Mouse (Mus musculus) stomach, embryonic 15.5 days (tissue): ENCODE measurements around the gene Myf6. TPM values are rescaled to one million over a fixed set of nuclear protein-coding genes. Genes with fewer than 3 reads are reported as not detected.

Experiments used
- ATAC-seq: fragments of 200-750 bp; cut with Nextera tagmentation; 2 replicates; pipeline ENCODE4 v1.8.0; 2017; ENCODE audit warnings: low read depth, moderate number of reproducible peaks, moderate TSS enrichment; ENCODE audit not compliant: insufficient read depth, low FRiP score
- H3K27ac ChIP-seq: fragments of 300-500 bp; sonication (generic); 2 replicates; pipeline ENCODE4 v1.5.1; 2015; ENCODE audit warnings: mild to moderate bottlenecking, inconsistent platforms
- H3K27me3 ChIP-seq: fragments of 300-500 bp; sonication (generic); replicated peaks from 2 replicates; pipeline ENCODE4 v1.6.1; 2015; ENCODE audit warnings: inconsistent platforms
- H3K36me3 ChIP-seq: fragments of 300-500 bp; sonication (generic); 2 replicates; pipeline ENCODE4 v1.6.1; 2015; ENCODE audit warnings: inconsistent platforms
- H3K4me1 ChIP-seq: fragments of 300-500 bp; sonication (generic); 2 replicates; pipeline ENCODE4 v1.6.1; 2015; ENCODE audit warnings: inconsistent platforms
- H3K4me2 ChIP-seq: fragments of 300-500 bp; sonication (generic); 2 replicates; pipeline ENCODE4 v1.6.1; 2015; ENCODE audit warnings: mild to moderate bottlenecking, inconsistent platforms
- H3K4me3 ChIP-seq: fragments of 300-500 bp; sonication (generic); replicated peaks from 2 replicates; pipeline ENCODE4 v1.5.1; 2015; ENCODE audit warnings: inconsistent platforms
- H3K9ac ChIP-seq: fragments of 300-500 bp; sonication (generic); 2 replicates; pipeline ENCODE4 v1.6.1; 2015; ENCODE audit warnings: inconsistent platforms
- H3K9me3 ChIP-seq: fragments of 300-500 bp; sonication (generic); 2 replicates; pipeline ENCODE4 v1.6.1; 2016; ENCODE audit warnings: inconsistent platforms
- WGBS: fragments of 180-500 bp; shearing (Covaris S2); methylation state at CpG from one replicate; pipeline ENCODE4 v1.1.7; 2015; 5-methylcytosine and 5-hydroxymethylcytosine counted together
- polyA plus RNA-seq: library from polyadenylated mRNA; unstranded; fragments of >200 nt; fragmentation: Nextera tagmentation; extraction: Ambion mirVana; gene quantifications from 2 replicates; pipeline ENCODE4 v1.2.1, GENCODE M21; 2015

Myf6 gene
- 0.48 TPM in 1 of 2 replicates, not detected in the other for polyA plus RNA-seq

DNA sequence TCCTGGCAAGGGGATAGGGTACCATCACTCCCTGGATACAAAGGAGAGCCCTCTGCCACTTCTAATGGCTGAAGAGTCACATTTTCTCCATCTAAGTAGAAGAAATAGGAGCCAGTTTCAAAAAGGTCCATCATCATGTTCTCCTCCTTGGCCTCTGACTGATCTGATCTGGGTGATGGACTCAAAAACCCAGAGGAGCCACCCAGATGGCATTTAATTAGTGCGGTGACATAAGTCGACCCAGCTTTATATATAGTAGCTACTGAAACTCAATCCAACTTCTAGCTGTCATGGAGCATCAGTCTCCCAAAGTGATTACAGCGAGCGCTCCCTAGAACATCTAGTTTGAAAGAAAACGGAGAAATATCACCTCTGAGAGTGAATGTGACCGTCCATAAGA lies at the start of gene Myf6:
Gene Myf6 (minus strand): TSS at position 170 of the 400 bp plus-strand sequence.
- Histone ChIP-seq H3K9ac (no peak within 1 kb of the TSS), H3K4me3 (peak within 1 kb of the TSS; percentile 25; the same call in 1 of the 2 replicates), H3K4me2 (peak within 1 kb of the TSS; percentile 56), H3K9me3 (no peaks in the 10 kb centered on the region), H3K27ac (no peak within 1 kb of the TSS), H3K36me3 (no peaks in the 10 kb centered on the region), H3K27me3 (no peaks in the 10 kb centered on the region), H3K4me1 (peaks cover 5% of the 10 kb centered on the region; the same call in 1 of the 2 replicates)
- 88% methylated on average over 6 of the region's 6 CpGs for WGBS
- no peak for ATAC-seq

DNA sequence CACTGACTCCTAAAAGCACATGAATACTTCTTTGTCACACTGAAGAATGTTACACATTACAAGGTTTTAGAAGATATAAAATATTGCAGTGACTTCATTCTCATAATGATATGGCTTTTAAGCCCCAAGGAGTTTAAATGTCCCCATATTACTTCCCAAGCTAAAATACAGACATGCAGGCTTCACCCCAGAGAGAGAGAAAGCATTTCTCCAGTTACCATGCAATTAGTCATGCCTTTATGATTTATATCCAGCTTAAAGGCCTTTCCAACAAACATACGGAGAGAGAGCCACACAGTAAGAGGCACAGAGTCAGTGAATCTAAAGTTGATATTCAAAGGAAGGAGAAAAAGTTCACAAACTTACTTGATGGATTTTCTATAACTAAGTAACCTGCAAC lies 48.5 kb upstream of the Myf6 start:
- no peaks in the 10 kb centered on the region for H3K27me3 ChIP-seq
- WGBS: 15% methylated on average over 1 of the region's 1 CpGs
- no peak overlapping the region for H3K4me3 ChIP-seq
- H3K9ac ChIP-seq: no peak overlapping the region
- no peaks in the 10 kb centered on the region for H3K4me1 ChIP-seq
- no peak overlapping the region for H3K4me2 ChIP-seq
- H3K27ac ChIP-seq: no peak overlapping the region
- no peaks in the 10 kb centered on the region for H3K36me3 ChIP-seq
- no peaks in the 10 kb centered on the region for H3K9me3 ChIP-seq
- no peak for ATAC-seq

DNA sequence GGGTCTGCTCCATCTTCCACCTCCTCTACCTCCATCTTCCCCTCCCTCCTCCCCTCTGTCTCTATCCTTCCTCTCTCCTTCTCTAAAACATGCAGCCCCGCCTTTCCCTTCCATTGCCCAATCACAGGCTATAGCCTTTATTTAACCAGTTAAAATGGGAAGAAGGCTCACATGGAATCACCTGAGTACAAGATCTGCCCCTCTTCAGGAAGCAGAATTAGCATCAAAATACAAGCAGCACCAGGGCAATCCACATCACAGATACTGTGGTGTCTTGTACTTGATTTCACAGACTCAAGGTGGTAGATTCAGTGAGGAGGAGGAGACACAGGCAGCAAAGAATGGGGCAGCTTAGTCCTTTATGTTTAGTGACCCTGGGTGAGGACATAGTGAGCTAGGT lies 34.2 kb upstream of the Myf6 start:
- Histone ChIP-seq H3K36me3 (no peaks in the 10 kb centered on the region), H3K4me2 (no peak overlapping the region), H3K4me1 (no peaks in the 10 kb centered on the region), H3K27me3 (no peaks in the 10 kb centered on the region), H3K9ac (no peak overlapping the region), H3K9me3 (no peaks in the 10 kb centered on the region), H3K27ac (no peak overlapping the region), H3K4me3 (no peak overlapping the region)
- WGBS: 84% methylated on average over 1 of the region's 1 CpGs
- ATAC-seq: no peak

DNA sequence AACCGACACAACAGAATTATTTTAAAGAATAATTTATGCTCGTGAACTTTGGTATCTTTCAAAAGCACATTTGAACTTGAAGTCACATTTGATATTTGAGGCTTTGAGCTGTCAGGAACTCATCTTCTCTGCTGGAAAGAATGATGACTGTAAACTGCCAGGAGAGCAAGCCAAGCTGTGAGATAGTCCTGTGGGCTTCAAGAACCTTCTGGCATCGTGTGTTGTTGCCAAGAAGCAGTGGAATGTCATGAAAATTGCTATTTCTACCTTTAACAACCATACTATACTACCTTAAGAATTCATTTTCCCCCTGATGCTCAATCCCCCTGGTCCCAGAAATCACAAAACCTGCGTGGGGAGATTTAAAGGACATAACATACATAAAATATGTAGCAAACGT lies 24.7 kb upstream of the Myf6 start:
- Histone ChIP-seq H3K27ac (no peak overlapping the region), H3K27me3 (no peaks in the 10 kb centered on the region), H3K4me1 (no peaks in the 10 kb centered on the region), H3K9ac (no peak overlapping the region), H3K4me3 (no peak overlapping the region), H3K9me3 (no peaks in the 10 kb centered on the region), H3K36me3 (no peaks in the 10 kb centered on the region), H3K4me2 (no peak overlapping the region)
- 61% methylated on average over 5 of the region's 5 CpGs for WGBS
- no peak for ATAC-seq

DNA sequence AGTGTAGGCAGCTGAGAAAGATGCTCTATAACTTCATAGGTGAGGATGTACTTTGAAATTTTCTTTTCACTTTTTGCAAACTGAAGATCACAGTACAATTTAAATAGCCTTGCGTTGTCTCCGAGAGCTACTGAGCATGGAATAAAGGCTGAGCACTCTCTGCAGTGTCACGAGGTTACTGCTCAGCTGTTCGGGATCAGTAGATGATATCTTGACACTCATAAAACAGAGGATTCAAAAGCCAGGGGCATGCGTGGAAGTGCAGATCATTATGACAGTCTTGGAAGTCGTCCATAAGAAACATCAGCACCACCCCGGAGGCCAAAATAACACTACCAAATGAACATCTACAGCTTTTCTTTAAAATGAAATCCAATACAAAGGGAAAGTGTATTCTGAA lies 22.1 kb upstream of the Myf6 start:
- H3K27ac ChIP-seq: no peak overlapping the region
- no peaks in the 10 kb centered on the region for H3K9me3 ChIP-seq
- H3K27me3 ChIP-seq: no peaks in the 10 kb centered on the region
- no peaks in the 10 kb centered on the region for H3K36me3 ChIP-seq
- H3K9ac ChIP-seq: no peak overlapping the region
- H3K4me3 ChIP-seq: no peak overlapping the region
- no peaks in the 10 kb centered on the region for H3K4me1 ChIP-seq
- ATAC-seq: no peak
- 61% methylated on average over 7 of the region's 7 CpGs for WGBS
- H3K4me2 ChIP-seq: no peak overlapping the region

GRCm38 (mm10) chr10:107514735-107515134 lies 20.2 kb upstream of the Myf6 start:
- no peaks in the 10 kb centered on the region for H3K9me3 ChIP-seq
- H3K36me3 ChIP-seq: no peaks in the 10 kb centered on the region
- H3K27ac ChIP-seq: no peak overlapping the region
- no peak overlapping the region for H3K4me3 ChIP-seq
- ATAC-seq: no peak
- H3K27me3 ChIP-seq: no peaks in the 10 kb centered on the region
- WGBS: 79% methylated on average over 7 of the region's 7 CpGs
- H3K4me1 ChIP-seq: no peaks in the 10 kb centered on the region
- no peak overlapping the region for H3K9ac ChIP-seq
- H3K4me2 ChIP-seq: no peak overlapping the region

DNA sequence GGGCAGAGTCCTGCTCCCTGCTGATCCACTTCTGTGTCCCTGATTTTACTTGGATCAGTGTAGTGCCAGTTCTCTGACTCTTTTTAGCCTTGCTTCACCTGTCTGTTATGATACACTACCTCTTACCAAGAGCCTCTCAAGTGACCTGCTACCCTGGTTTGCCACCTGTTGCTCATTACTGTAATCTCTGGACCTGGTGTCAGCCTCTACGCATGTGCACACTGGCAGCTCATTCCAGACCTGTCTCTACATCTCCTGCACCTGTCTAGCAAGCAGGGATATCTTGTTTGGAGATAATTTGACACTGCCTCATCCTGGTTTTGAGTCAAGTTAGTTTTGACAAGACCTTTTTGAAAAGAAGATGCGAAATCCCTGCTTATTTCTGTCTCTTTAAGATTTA lies 11.9 kb upstream of the Myf6 start:
- Histone ChIP-seq H3K4me3 (no peak overlapping the region), H3K4me1 (no peaks in the 10 kb centered on the region), H3K36me3 (no peaks in the 10 kb centered on the region), H3K4me2 (no peak overlapping the region), H3K9me3 (no peaks in the 10 kb centered on the region), H3K27me3 (no peaks in the 10 kb centered on the region), H3K9ac (no peak overlapping the region), H3K27ac (no peak overlapping the region)
- no peak for ATAC-seq
- 81% methylated on average over 2 of the region's 2 CpGs for WGBS

- Histone ChIP-seq H3K4me3 (no peak overlapping the region), H3K36me3 (no peaks in the 10 kb centered on the region), H3K27ac (no peak overlapping the region), H3K4me2 (no peak overlapping the region), H3K9me3 (no peaks in the 10 kb centered on the region), H3K27me3 (no peaks in the 10 kb centered on the region), H3K4me1 (no peaks in the 10 kb centered on the region), H3K9ac (no peak overlapping the region)
- no peak for ATAC-seq
- 54% methylated on average over 4 of the region's 4 CpGs for WGBS
Observed at GRCm38 (mm10) chr10:107503430-107503829, 8.9 kb upstream of the Myf6 start.

DNA sequence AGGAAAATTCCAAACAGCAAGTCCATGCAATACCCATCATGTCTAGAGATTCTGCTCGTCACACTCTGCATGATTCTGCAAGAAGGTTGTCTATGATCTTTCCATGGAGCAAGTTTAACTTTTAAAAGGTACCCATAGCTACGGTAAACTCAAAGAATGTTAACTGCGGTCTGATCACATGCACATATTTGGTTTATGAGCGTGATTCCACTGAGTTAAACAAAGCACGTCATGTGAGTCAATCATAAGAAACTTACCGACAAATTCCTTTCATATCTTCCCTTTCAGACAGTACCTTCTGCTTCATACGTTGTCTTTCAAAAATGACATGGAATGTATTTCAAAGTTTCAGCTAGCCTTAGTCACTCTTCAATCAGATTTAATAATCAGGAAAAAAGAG lies 7.7 kb upstream of the Myf6 start:
- WGBS: 84% methylated on average over 7 of the region's 7 CpGs
- Histone ChIP-seq H3K4me3 (no peak overlapping the region), H3K4me1 (no peaks in the 10 kb centered on the region), H3K27me3 (no peaks in the 10 kb centered on the region), H3K27ac (no peak overlapping the region), H3K9ac (no peak overlapping the region), H3K36me3 (no peaks in the 10 kb centered on the region), H3K4me2 (no peak overlapping the region), H3K9me3 (no peaks in the 10 kb centered on the region)
- no peak for ATAC-seq

- Histone ChIP-seq H3K27ac (no peak overlapping the region), H3K27me3 (no peaks in the 10 kb centered on the region), H3K4me3 (no peak overlapping the region), H3K36me3 (no peaks in the 10 kb centered on the region), H3K4me1 (no peaks in the 10 kb centered on the region), H3K9me3 (no peaks in the 10 kb centered on the region), H3K4me2 (no peak overlapping the region), H3K9ac (no peak overlapping the region)
- 78% methylated on average over 7 of the region's 7 CpGs for WGBS
- no peak for ATAC-seq
Observed at GRCm38 (mm10) chr10:107499656-107500055, 5.1 kb upstream of the Myf6 start.

- no peaks in the 10 kb centered on the region for H3K27me3 ChIP-seq
- no peak overlapping the region for H3K9ac ChIP-seq
- 83% methylated on average over 1 of the region's 1 CpGs for WGBS
- H3K36me3 ChIP-seq: no peaks in the 10 kb centered on the region
- H3K9me3 ChIP-seq: no peaks in the 10 kb centered on the region
- H3K27ac ChIP-seq: no peak overlapping the region
- no peak overlapping the region for H3K4me3 ChIP-seq
- H3K4me1 ChIP-seq: peaks cover 5% of the 10 kb centered on the region; the same call in 1 of the 2 replicates
- ATAC-seq: no peak
- no peak overlapping the region for H3K4me2 ChIP-seq
Observed at GRCm38 (mm10) chr10:107496402-107496801, 1.9 kb upstream of the Myf6 start.

- 50% methylated on average over 20 of the region's 20 CpGs for WGBS
- ATAC-seq: no peak; the same call in 1 of the 2 replicates
- H3K9ac ChIP-seq: no peak overlapping the region
- no peaks in the 10 kb centered on the region for H3K27me3 ChIP-seq
- peak overlapping the region; percentile 56 for H3K4me2 ChIP-seq
- H3K4me1 ChIP-seq: peaks cover 5% of the 10 kb centered on the region; the same call in 1 of the 2 replicates
- H3K36me3 ChIP-seq: no peaks in the 10 kb centered on the region
- peak overlapping the region; percentile 25 for H3K4me3 ChIP-seq
- H3K27ac ChIP-seq: no peak overlapping the region
- no peaks in the 10 kb centered on the region for H3K9me3 ChIP-seq
Observed at GRCm38 (mm10) chr10:107493580-107494474, 710 bp downstream of the Myf6 start.
